8 mouse cellular contexts compared by ENCODE assay signal in genomic region chr5:112428944-112429343, GRCm38 (mm10). TPM values are rescaled to one million over a fixed set of nuclear protein-coding genes. Genes with fewer than 3 reads are reported as not detected.
DNase-seq lines count a peak whose midpoint lies in the region; ATAC-seq lines count a peak whose summit lies in the region.
"Had no signal": no experiment of that assay in that cellular context is flagged by ENCODE, and none has a peak within 500 bp of the region (broad histone marks: within the 10 kb centered on the region; RNA-seq: fewer than 3 reads in every experiment).

No protein-coding gene starts in this region.

- H3K36me3 ChIP-seq in megakaryocyte, embryonic 14.5 days (replicated peaks; ENCODE audit: low read length): no peaks in the 10 kb centered on the region
- H3K36me3 ChIP-seq: liver, embryonic 15.5 days had no signal

- peaks cover 90% of the 10 kb centered on the region for H3K27me3 ChIP-seq in megakaryocyte, embryonic 14.5 days (replicated peaks)

- H3K4me3 ChIP-seq in megakaryocyte, embryonic 14.5 days (replicated peaks): peak overlapping the region; percentile 78
- H3K4me3 ChIP-seq: liver, embryonic 15.5 days had no signal

- H3K9me3 ChIP-seq in megakaryocyte, embryonic 14.5 days: 0 out of 2 replicates have a peak, but pooled peaks cover 5% of the 10 kb centered on the region
- H3K9me3 ChIP-seq: liver, embryonic 15.5 days had no signal

- ATAC-seq in hematopoietic stem cell, adult 5-6 weeks (replicated peaks in 1 of 2; ENCODE audit: insufficient read depth in 1 of 2, low FRiP score in 2 of 2, low TSS enrichment in 1 of 2, low read depth in 1 of 2, poor library complexity in 2 of 2, severe bottlenecking in 2 of 2): peak; percentile 59 to 66

- H3K4me1 ChIP-seq in megakaryocyte, embryonic 14.5 days: peaks cover 24% of the 10 kb centered on the region
- H3K4me1 ChIP-seq: liver, embryonic 15.5 days had no signal

- DNase-seq in ES-CJ7 (ENCODE audit: low read depth, low spot score): peak; percentile 71
- peak; percentile 46 to 86 for DNase-seq in adrenal gland, adult (ENCODE audit: inconsistent age in 2 of 2, low spot score in 1 of 2)
- DNase-seq in embryo, embryonic 11 days: peak; percentile 87
- DNase-seq in layer of hippocampus, postnatal 14 days (ENCODE audit: low spot score in 2 of 2): peak; percentile 73 to 75
- peak; percentile 66 for DNase-seq in right cerebral cortex, postnatal 25 days

RNA-seq across cellular contexts. Expression of gene Gm6588, which starts 20.3 kb away (rescaled TPM):
- not detected in 2 replicates for total RNA-seq in hematopoietic stem cell, adult 5-6 weeks (2017)
- not detected for total RNA-seq in layer of hippocampus, postnatal 14 days (2021)
- not detected in 2 replicates for polyA plus RNA-seq in megakaryocyte, embryonic 14.5 days (2012; ENCODE audit: insufficient read depth, low replicate concordance)
- polyA plus RNA-seq: liver, embryonic 15.5 days had no signal

RNA-seq across cellular contexts. Expression of gene Asphd2, which starts 34.3 kb away (rescaled TPM):
- not detected in 2 replicates for total RNA-seq in hematopoietic stem cell, adult 5-6 weeks (2017)
- 100 to 1,000 TPM; 161 to 174 TPM for total RNA-seq in layer of hippocampus, postnatal 14 days (2021)
- polyA plus RNA-seq in megakaryocyte, embryonic 14.5 days (2012; ENCODE audit: insufficient read depth, low replicate concordance): not detected in 2 replicates

Comparison
In these comparisons a context has a peak if more than half of its experiments do, and no peak if none do; other contexts are left out.
1. Peak in every context shown above with its lines: DNase-seq, ATAC-seq and H3K4me3 ChIP-seq.
2. RNA of gene Asphd2, which starts 34.3 kb away (total RNA-seq): 161 to 174 TPM in layer of hippocampus, postnatal 14 days; not detected in hematopoietic stem cell, adult 5-6 weeks; every median in the first group is over 100 times any median in the second.